Mouse (Mus musculus): ENCODE results near the gene Pdcd4. TPM values are rescaled to one million over a fixed set of nuclear protein-coding genes. Genes with fewer than 3 reads are reported as not detected.

Pdcd4 gene
- total RNA-seq, 2 experiments from 2014 or later: 118 to 119 TPM

DNA sequence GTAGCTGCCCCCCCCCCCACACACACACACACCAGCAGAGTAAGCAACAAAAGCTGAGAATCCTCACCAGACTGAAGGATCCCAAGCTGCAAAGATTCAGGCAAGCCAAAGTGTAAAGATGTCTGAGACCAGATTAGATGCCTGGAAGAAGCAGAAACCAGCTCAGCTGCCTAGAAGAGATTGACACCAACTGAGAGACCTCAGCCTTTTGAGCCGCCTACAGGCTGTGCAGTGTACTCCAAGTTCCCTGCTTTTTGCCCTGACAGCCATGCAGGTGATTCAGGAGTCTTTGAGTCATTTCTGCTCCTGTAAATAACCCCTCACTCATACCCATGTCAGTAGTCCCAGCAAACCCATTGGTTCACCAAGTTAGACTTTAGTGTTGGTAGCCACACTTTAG, 11.6 kb upstream of the Pdcd4 start:
- H3K4me3 ChIP-seq: no peak overlapping the region
- no peak for DNase-seq (ENCODE audit: low spot score in 2 of 2)
- no peak for TF ChIP-seq CTCF (conservative IDR thresholded peaks at IDR 0.05)
- no peak overlapping the region for H3K27ac ChIP-seq

DNA sequence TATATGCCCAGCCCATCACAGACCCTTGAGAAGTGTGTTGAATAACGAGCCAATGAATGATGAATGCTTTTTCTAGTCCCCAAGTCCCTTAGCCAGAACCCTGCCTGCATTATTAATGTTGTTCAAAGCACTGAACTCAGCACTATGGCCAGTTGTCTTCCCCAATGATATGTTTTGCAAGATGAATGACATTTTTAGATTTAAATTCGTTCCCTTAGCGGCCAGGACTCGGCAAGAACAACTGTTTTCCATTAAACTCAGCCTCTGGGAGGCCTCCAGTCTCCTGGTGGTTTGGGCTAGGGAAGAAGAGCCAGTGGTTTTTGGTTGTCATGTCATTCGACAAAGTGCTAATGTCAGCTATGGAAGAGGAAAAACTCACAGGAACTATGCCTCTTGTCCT, 10.2 kb upstream of the Pdcd4 start:
- no peak for TF ChIP-seq CTCF (conservative IDR thresholded peaks at IDR 0.05)

DNA sequence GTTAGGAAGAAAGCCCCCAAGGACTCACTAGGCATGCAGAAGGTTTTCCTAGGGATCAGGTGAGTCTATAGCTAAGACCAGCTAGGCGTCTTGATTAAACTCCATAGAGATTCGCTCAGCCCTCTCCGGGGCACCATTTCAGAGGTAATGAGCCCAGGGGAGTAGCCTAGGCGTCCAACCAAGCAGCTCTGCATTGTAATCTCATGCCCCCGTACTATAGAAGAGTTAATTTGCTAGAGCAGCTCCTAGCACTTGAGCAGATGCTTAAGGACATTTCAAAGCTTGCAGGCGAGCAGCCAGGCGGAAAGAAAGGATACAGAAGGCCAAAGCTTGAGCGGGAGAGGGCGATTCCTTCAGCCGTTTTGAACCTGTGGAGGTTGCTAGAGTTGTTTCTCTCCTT, 6.6 kb upstream of the Pdcd4 start:
- H3K27ac ChIP-seq: no peak overlapping the region
- no peak for TF ChIP-seq CTCF (conservative IDR thresholded peaks at IDR 0.05)
- no peak overlapping the region for H3K4me3 ChIP-seq
- DNase-seq (ENCODE audit: low spot score in 2 of 2): no peak

More for the DNA sequence above, 10.2 kb upstream of the Pdcd4 start:
- H3K27ac ChIP-seq: no peak overlapping the region
- no peak for DNase-seq (ENCODE audit: low spot score in 2 of 2)
- H3K4me3 ChIP-seq: no peak overlapping the region

DNA sequence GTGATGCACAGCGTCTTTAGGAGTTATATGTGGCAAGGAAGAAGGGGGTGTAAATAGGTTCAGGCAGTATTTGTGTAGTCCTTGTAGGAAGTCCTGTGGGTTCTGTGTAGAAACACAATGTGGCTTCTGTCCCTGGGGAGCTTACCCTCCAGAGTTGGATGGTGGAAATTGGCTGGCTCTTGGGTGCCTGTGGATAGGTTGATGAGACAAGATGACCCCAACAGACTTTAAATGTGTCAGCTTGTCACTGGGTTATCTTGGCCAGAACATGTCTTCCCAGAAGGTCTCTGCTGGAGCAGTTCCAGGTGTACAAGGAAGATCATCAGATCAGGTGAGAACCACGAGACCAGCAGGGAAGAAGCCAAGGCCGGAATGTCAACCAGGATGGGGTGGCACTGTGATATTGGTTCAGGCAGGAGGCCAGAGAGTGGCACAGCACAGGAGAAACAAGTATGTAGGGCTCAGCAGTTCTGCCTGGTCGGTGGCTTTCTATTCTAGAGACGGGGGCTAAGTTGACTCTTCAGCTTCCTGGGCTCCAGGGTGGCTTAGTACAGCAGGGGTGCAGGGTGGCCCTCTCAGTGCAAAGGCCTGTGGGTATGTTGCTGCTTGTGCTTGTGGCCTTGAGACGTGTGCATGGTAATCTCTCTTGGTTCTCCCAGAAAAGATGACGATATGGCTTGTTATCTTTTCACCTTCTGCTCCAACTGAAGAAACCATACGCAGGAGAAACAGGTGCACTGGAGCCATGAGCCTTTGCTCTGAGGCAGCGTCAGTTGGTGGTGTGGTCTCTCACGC, 5.3 kb upstream of the Pdcd4 start:
- no peak for TF ChIP-seq CTCF (conservative IDR thresholded peaks at IDR 0.05)
- H3K27ac ChIP-seq: no peak overlapping the region
- DNase-seq (ENCODE audit: low spot score in 2 of 2): no peak
- H3K4me3 ChIP-seq: no peak overlapping the region

DNA sequence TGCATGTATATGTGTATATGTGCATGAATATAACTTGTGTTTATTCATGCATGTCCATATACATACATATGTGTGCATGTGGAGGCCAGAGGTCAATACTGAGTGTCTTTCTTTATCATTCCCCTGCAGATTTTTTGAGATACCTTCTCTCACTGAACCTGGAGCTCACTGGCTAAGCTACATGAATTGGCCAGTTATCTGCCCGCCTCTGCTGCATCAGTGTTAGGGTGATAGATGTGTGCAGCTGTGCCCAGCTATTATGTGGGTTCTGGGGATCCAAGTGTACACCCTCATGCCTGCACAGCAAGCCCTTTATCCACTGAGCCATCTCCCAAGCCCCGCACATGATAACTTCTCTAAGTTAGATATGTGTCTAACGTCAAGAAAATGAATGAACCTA, 4.2 kb upstream of the Pdcd4 start:
- TF ChIP-seq CTCF (conservative IDR thresholded peaks at IDR 0.05): no peak
- H3K4me3 ChIP-seq: no peak overlapping the region
- DNase-seq (ENCODE audit: low spot score in 2 of 2): no peak

DNA sequence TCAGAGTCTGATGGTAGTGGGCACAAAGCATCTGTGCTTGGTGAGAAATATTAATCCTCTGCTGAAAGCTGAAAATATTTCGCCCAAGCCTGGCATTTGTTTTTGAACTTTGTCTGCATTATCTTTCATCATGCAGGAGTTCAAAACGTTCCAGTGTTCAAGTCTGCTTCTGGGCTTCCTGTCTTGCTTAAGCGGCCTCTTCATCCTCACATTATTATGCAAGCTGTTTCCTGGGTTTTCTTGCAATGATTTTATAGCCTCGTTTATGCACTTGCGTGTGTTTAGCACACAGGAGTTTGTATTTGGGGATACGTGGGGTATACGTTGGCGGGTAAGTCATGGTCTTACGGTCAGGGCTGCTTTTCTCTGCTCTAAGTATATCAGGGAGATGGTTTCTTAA, 3.7 kb upstream of the Pdcd4 start:
- no peak for TF ChIP-seq CTCF (conservative IDR thresholded peaks at IDR 0.05)
- Histone ChIP-seq H3K27ac (no peak overlapping the region), H3K4me3 (no peak overlapping the region)
- DNase-seq (ENCODE audit: low spot score in 2 of 2): no peak

More for the DNA sequence above, 4.2 kb upstream of the Pdcd4 start:
- H3K27ac ChIP-seq: no peak overlapping the region

DNA sequence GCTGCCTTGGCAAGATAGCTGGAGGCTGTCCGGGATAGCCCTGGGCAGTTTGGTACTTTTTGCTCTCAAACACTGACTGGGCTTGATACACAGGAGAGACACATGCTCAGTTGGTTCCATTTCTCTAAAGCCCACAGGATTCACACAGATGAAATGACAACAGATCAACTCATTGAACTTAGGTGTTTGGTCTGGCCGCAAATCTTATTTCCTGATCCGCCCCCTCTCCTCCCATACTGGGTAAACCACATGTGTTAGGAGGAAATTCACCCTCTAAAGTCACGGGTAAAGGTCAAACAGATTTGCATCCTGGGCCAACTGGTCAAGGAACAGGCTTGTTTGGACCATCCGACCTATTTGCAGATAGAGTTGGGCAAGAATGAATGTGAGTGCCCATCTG, 2.5 kb upstream of the Pdcd4 start:
- no peak for DNase-seq (ENCODE audit: low spot score in 2 of 2)
- Histone ChIP-seq H3K4me3 (no peak overlapping the region), H3K27ac (no peak overlapping the region)
- no peak for TF ChIP-seq CTCF (conservative IDR thresholded peaks at IDR 0.05)

DNA sequence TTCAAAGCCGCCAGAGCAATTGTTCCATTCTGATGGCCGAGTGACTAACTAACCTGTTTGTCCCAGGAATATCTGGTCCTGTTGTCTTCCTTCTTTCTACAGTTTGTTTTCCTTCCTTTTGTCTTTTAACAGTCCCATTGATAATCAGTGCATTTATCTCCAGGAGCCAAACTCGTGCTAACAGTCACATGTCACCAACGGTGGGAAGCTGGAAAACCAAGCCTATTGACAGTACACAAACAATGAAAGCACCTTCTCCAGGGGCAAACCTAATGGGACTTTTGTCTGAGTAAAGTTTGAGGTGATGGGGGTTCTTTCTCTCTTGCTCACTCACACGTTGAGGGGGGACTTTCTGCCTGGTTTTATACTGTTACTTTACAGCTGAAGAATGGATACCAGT, 1.8 kb upstream of the Pdcd4 start:
- peak overlapping the region; percentile 87; the same call in 1 of the 2 replicates for H3K27ac ChIP-seq
- no peak for TF ChIP-seq CTCF (conservative IDR thresholded peaks at IDR 0.05)
- no peak overlapping the region for H3K4me3 ChIP-seq
- no peak for DNase-seq (ENCODE audit: low spot score in 2 of 2)

DNA sequence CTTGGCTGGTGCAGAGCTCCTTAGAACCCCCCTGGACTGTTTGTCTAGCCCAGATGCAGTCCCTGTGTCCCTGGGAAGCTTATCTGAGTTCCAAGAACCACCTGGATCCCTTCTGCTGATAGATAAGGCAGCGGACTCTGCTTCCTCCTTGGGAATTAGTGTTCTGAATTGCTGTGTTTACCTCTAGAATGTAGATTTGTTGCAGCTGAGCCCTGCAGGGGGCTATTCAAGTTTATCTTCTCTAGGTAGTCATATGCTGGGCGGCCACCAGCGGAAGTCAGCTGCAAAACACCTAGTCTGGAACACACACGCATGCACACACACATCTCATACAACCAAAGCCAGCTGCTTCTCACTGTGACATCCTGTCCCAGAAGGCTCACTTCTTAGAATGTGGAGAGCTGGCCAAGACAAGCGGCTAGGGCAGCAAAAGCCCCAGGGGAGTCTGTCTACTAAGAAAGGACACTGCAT, 1.2 kb upstream of the Pdcd4 start:
- TF ChIP-seq CTCF (conservative IDR thresholded peaks at IDR 0.05): peak; percentile 29
- Histone ChIP-seq H3K4me3 (no peak overlapping the region), H3K27ac (peak overlapping the region; percentile 87; the same call in 1 of the 2 replicates)
- DNase-seq (ENCODE audit: low spot score in 2 of 2): no peak

DNA sequence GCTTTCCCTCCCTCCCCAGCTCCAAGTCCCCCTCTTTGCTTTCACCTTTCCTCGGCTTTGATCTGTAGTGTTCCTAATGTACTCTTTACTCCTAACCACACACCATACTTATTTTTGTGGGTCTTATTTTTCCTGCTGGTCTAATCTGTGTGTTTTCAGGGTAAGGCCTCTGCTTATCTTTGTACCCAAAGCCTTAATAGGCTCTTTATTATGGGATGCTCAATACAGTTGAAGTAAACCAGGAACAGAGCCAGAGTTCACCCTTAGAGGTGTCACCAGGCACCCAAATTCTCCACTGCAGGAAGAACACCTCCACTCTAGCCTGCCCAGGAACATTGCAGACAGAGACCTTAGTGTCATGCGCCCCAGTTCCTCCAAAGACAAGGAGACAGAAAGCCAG, 462 bp upstream of the Pdcd4 start:
- TF ChIP-seq CTCF (conservative IDR thresholded peaks at IDR 0.05): no peak
- Histone ChIP-seq H3K4me3 (no peak overlapping the region), H3K27ac (peak overlapping the region; percentile 87; the same call in 1 of the 2 replicates)
- no peak for DNase-seq (ENCODE audit: low spot score in 2 of 2)

DNA sequence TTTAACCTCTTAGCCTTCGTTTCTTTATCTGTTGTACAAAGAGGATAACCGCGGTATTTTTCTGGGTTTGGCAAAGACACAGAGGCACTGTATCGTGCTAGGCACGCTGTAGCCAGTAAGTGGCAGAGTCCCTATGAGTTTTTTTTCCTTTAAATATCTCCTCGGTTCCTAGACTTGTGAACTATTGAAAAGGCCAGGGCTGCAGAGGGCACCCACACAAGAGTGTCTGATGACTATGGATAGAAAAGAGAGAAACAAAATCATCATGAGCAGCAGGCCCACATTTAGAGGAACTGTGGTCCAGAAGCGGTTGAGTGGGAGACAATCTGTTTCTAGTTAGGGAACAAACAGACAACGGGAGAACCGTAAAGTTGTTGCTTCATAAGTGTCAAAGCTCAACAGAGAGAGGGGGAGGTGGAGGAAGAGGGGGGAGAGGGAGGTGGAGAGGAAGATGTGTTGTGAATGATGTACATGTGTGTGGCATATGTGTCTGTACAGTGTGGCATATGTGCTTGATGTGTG, 868 bp downstream of the Pdcd4 start:
- DNase-seq (ENCODE audit: low spot score in 2 of 2): peak; percentile 57 to 76
- peak; percentile 27; the same call in 1 of the 2 replicates for TF ChIP-seq CTCF (conservative IDR thresholded peaks at IDR 0.05)
- Histone ChIP-seq H3K4me3 (no peak overlapping the region), H3K27ac (peak overlapping the region; percentile 87)

DNA sequence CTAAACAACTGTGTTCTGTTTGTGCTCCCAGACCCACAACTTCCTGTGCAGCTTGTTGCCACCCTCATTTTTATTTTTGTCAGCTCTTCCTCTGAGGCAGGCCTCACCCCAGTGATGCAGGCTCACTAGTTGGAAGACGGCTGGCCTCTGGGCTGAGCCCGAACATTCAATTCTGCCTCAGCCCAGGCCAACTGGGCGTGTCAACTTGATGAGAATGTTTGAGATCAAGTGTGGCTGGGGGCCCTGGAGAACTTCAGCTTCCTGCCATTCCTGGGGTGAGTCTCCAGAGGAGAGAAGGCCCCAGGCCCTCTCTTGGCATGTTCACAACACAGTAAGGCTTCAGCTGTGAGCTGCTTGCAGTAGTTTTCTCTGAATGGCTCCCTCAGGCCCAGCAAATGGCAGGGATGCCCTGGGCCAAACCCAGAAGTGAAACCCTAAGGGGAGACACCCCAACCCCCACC, 1.7 kb downstream of the Pdcd4 start:
- TF ChIP-seq CTCF (conservative IDR thresholded peaks at IDR 0.05): no peak
- no peak for DNase-seq (ENCODE audit: low spot score in 2 of 2)
- H3K4me3 ChIP-seq: no peak overlapping the region
- H3K27ac ChIP-seq: peak overlapping the region; percentile 87

DNA sequence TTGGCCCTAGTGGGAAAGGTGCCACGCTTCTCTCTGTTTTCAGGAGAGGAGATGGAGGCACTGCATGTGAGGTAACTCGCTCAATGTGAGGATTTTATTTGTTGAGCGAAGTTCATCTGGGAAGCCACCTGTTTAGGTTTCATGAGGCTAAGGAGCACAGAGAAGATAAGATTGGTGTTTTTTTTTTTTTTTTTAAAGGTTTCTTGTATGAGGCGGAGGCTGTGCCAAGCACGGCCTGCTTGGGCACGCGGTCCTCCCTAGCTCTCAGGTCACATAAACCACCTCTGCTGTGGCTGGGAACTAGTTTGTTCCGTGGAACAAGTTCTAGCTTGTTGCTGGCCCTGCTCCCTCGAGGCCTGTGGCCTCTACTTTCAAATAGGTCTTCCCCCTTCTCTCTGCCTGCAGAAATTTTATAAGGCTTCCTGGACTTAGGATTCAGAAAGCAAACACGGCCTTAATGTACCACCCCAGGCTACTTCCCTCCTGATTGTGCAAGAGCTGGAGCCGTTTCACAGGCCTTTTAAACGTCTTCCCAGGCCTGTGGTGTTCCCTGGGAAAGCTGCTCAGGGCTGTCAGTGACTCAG, 2.6 kb downstream of the Pdcd4 start:
- peak overlapping the region; percentile 87 for H3K27ac ChIP-seq
- no peak overlapping the region for H3K4me3 ChIP-seq
- no peak for TF ChIP-seq CTCF (conservative IDR thresholded peaks at IDR 0.05)
- no peak for DNase-seq (ENCODE audit: low spot score in 2 of 2)
